Mouse (Mus musculus) C2C12 (cell line): Measurements from ENCODE around the gene Gm11032.

Source experiments
- CEBPB ChIP-seq: IDR thresholded peaks from one replicate; pipeline ENCODE4 v1.6.1; 2011; ENCODE audit warnings: low read depth, mild to moderate bottlenecking, control low read depth, moderate library complexity
- CTCF ChIP-seq: IDR thresholded peaks from one replicate; pipeline ENCODE4 v1.5.1; 2011; ENCODE audit not compliant: control insufficient read depth, insufficient read depth, insufficient read length
- FOSL1 ChIP-seq: IDR thresholded peaks from one replicate; pipeline ENCODE4 v1.8.0; 2011; ENCODE audit warnings: mild to moderate bottlenecking, low read length; ENCODE audit not compliant: poor library complexity, insufficient read depth, severe bottlenecking
- MYOD1 ChIP-seq: IDR thresholded peaks from one replicate; pipeline ENCODE4 v1.6.1; 2011; ENCODE audit warnings: low read depth; ENCODE audit not compliant: control insufficient read depth, insufficient read length
- USF1 ChIP-seq: IDR thresholded peaks from one replicate; pipeline ENCODE4 v1.6.1; 2011; ENCODE audit warnings: low read depth, mild to moderate bottlenecking, control low read depth, moderate library complexity

DNA sequence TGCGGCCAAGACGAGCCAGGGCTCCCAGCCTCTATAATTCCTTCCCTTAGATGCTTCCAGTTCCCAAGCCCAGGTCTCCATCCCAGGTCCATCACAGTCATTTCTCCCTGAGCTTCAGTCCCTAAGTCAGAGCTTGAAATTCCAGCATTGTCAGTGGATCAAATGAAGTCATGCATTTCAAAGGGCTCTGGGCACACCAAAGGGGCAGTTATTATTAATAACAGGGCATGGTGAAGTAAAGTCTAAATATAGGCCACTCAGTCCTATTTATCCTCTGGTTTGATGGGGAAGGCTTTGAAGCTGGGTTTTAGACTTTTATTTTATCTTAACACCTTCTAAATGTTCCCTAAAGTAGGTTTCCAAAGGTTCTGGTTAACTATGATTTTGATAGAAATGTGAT lies 8.0 kb upstream of the Gm11032 start:
- no peak for TF ChIP-seq USF1
- no peak for TF ChIP-seq MYOD1
- TF ChIP-seq CTCF, result no peak
- no peak for TF ChIP-seq CEBPB
- TF ChIP-seq FOSL1, result no peak
